Mouse (Mus musculus): ENCODE data around the gene Bmp8b.

DNA sequence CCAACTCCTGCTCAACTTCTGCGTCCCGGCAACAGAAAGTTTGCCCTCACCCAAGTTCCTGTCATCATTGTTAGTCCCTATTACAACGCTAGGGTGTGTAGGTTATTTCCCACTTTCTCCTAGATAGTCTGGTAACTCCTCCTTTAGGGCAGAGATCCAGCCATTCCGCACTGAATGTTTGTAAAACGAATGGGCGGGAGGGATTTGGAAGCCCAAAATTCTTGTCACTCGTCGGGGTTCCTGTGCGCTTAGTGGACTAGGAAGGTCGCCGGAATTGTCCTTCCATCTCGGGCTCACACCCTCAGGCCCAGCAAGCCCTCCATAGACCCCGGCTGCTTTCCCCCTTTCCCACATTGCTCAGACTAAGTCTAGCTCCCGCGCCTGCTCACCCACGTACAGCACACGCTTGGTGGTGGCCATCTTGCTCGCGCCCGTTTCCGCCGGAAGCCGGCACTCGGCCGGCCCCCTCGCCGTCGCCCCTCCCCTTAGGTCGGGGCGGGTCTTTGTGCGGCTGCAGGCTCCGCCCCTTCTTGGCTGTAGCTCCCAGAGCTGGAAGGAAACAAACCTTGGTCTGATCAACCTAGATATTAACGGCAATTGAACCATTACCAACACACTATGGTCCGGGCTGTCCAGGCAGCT, 34.7 kb downstream of the Bmp8b start, which contains the start of gene Ppie:
- TF ChIP-seq POLR2A (IDR thresholded peaks at IDR 0.05; ENCODE audit: borderline replicate concordance, low read depth, low read length) (no peak; the same call in 1 of the 2 replicates), CTCF (IDR thresholded peaks at IDR 0.05; ENCODE audit: low read depth, low read length) (no peak)

Measured in bone marrow macrophage, adult 2 months (primary cell).